Comparison of ENCODE assay signal across 8 mouse cellular contexts in the genomic region with DNA sequence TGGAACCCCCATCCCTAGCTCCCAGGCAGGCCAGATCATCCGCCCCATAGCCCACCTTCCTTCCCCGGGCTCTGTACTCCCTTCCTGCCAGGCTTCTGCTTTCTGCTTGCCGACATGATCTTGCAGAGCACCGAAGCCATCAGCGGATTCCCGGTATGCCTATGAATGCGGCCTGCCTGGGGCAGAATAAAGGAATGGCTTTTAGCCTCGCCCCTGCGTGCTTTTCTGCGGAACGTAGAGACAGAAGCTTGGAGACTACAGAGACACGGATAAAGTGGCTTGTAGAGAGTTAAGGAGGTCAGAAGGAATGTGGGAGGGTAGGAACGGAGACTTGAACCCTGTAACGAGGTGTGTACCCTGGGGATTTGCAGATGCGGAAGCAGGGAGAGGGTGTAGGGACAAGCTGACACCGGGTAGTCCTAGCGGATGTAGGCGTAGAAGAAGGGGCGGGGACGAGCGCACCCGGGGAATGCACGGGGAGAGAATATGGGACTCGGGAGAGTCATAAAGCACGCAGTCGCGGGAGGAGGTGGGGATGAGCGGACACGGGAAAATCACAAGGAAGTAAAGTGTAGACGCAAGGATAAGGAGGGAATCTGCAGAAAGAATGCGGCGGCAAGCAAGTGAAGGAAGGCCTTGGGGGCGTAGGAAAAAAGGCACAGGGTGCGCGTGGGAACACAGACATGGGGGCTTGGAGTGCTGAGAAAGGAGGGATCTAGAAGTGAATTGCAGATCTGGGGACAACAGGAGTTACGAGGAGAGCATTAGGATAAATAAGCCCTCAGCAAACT. TPM values are rescaled to one million over a fixed set of nuclear protein-coding genes. Genes with fewer than 3 reads are reported as not detected.
DNase-seq lines count a peak whose midpoint lies in the region; ATAC-seq and TF ChIP-seq lines count a peak whose summit lies in the region.

No protein-coding gene starts in this region.

- TF ChIP-seq CTCF in E14TG2a.4 (conservative IDR thresholded peaks at IDR 0.05; ENCODE audit: low read length): no peak
- TF ChIP-seq CTCF in stomach, postnatal 0 days (IDR thresholded peaks at IDR 0.05; ENCODE audit: low read depth): no peak; the same call in 1 of the 2 replicates

- no peak for TF ChIP-seq EP300 in stomach, postnatal 0 days (optimal IDR thresholded peaks at IDR 0.05)

- peak overlapping the region; percentile 39 for H3K9ac ChIP-seq in forebrain, embryonic 12.5 days
- H3K9ac ChIP-seq in heart, embryonic 16.5 days (ENCODE audit: low read length): peak overlapping the region; percentile 78
- peak overlapping the region; percentile 61 for H3K9ac ChIP-seq in liver, embryonic 15.5 days
- peak overlapping the region; percentile 61 for H3K9ac ChIP-seq in neural tube, embryonic 12.5 days
- peak overlapping the region; percentile 71 for H3K9ac ChIP-seq in stomach, postnatal 0 days (ENCODE audit: low read length)

- H3K4me1 ChIP-seq in E14TG2a.4 (replicated peaks; ENCODE audit: low read depth, low read length): peaks cover 72% of the 10 kb centered on the region
- H3K4me1 ChIP-seq in forebrain, embryonic 12.5 days: peaks cover 19% of the 10 kb centered on the region
- H3K4me1 ChIP-seq in heart, embryonic 16.5 days (ENCODE audit: control insufficient read depth, insufficient read depth, low read length): peaks cover 24% of the 10 kb centered on the region
- H3K4me1 ChIP-seq in liver, embryonic 15.5 days (replicated peaks): peaks cover 55% of the 10 kb centered on the region
- peaks cover 19% of the 10 kb centered on the region for H3K4me1 ChIP-seq in neural tube, embryonic 12.5 days
- peaks cover 5% of the 10 kb centered on the region; the same call in 1 of the 2 replicates for H3K4me1 ChIP-seq in stomach, postnatal 0 days (replicated peaks; ENCODE audit: control insufficient read depth, insufficient read depth)

- peak overlapping the region; percentile 84 for H3K4me3 ChIP-seq in E14TG2a.4 (replicated peaks; ENCODE audit: low read length)
- H3K4me3 ChIP-seq in forebrain, embryonic 12.5 days (replicated peaks): peak overlapping the region; percentile 53
- H3K4me3 ChIP-seq in heart, embryonic 16.5 days (ENCODE audit: low read length): peak overlapping the region; percentile 72
- peak overlapping the region; percentile 75 for H3K4me3 ChIP-seq in liver, embryonic 15.5 days (replicated peaks)
- H3K4me3 ChIP-seq in neural tube, embryonic 12.5 days: peak overlapping the region; percentile 44
- peak overlapping the region; percentile 54 for H3K4me3 ChIP-seq in stomach, postnatal 0 days (ENCODE audit: low read depth, low read length)

- no peaks in the 10 kb centered on the region for H3K9me3 ChIP-seq in E14TG2a.4 (ENCODE audit: low read length)
- H3K9me3 ChIP-seq in forebrain, embryonic 12.5 days: no peaks in the 10 kb centered on the region
- H3K9me3 ChIP-seq in heart, embryonic 16.5 days (replicated peaks; ENCODE audit: control insufficient read depth, low read length): no peaks in the 10 kb centered on the region
- H3K9me3 ChIP-seq in liver, embryonic 15.5 days (replicated peaks): no peaks in the 10 kb centered on the region
- no peaks in the 10 kb centered on the region for H3K9me3 ChIP-seq in neural tube, embryonic 12.5 days
- no peaks in the 10 kb centered on the region for H3K9me3 ChIP-seq in stomach, postnatal 0 days (ENCODE audit: control insufficient read depth, low read length)

- peak overlapping the region; percentile 63 for H3K27ac ChIP-seq in forebrain, embryonic 12.5 days
- peak overlapping the region; percentile 100 for H3K27ac ChIP-seq in heart, embryonic 16.5 days (ENCODE audit: low read length)
- H3K27ac ChIP-seq in liver, embryonic 15.5 days (replicated peaks): peak overlapping the region; percentile 91
- peak overlapping the region; percentile 77 for H3K27ac ChIP-seq in neural tube, embryonic 12.5 days
- H3K27ac ChIP-seq in stomach, postnatal 0 days (replicated peaks): peak overlapping the region; percentile 98

- WGBS in forebrain, embryonic 12.5 days: under 1% methylated on average over 36 of the region's 36 CpGs
- WGBS in heart, embryonic 16.5 days: 1% methylated on average over 36 of the region's 36 CpGs
- under 1% methylated on average over 36 of the region's 36 CpGs for WGBS in liver, embryonic 15.5 days (ENCODE audit: insufficient replicate concordance)
- WGBS in neural tube, embryonic 12.5 days: under 1% methylated on average over 36 of the region's 36 CpGs
- under 1% methylated on average over 36 of the region's 36 CpGs for WGBS in stomach, postnatal 0 days

- peak; percentile 84 to 93 for DNase-seq in kidney, postnatal 25 days
- DNase-seq in stomach, postnatal 0 days (ENCODE audit: low spot score): peak; percentile 87

- peaks cover 25% of the 10 kb centered on the region for H3K36me3 ChIP-seq in E14TG2a.4 (ENCODE audit: insufficient read depth, low read length)
- no peaks in the 10 kb centered on the region for H3K36me3 ChIP-seq in forebrain, embryonic 12.5 days (replicated peaks)
- peaks cover 2% of the 10 kb centered on the region; the same call in 1 of the 2 replicates for H3K36me3 ChIP-seq in heart, embryonic 16.5 days (ENCODE audit: control insufficient read depth, insufficient read depth)
- H3K36me3 ChIP-seq in liver, embryonic 15.5 days (replicated peaks): no peaks in the 10 kb centered on the region
- no peaks in the 10 kb centered on the region for H3K36me3 ChIP-seq in neural tube, embryonic 12.5 days
- no peaks in the 10 kb centered on the region for H3K36me3 ChIP-seq in stomach, postnatal 0 days (ENCODE audit: control insufficient read depth, insufficient read depth, low read length)

- ATAC-seq in cerebellum, adult (ENCODE audit: insufficient number of reproducible peaks, low FRiP score, low TSS enrichment): peak; percentile 69; the same call in 1 of the 2 replicates
- ATAC-seq in forebrain, embryonic 12.5 days (ENCODE audit: low FRiP score): peak; percentile 87
- peak; percentile 92 for ATAC-seq in heart, embryonic 16.5 days (replicated peaks; ENCODE audit: extremely low read depth, insufficient read depth, low FRiP score)
- peak; percentile 85 for ATAC-seq in liver, embryonic 15.5 days (ENCODE audit: insufficient read depth)
- ATAC-seq in neural tube, embryonic 12.5 days (ENCODE audit: low FRiP score, low read depth): peak; percentile 84
- peak; percentile 94 for ATAC-seq in stomach, postnatal 0 days (ENCODE audit: low FRiP score, low TSS enrichment)

- peak overlapping the region; percentile 61 for H3K4me2 ChIP-seq in forebrain, embryonic 12.5 days
- peak overlapping the region; percentile 87 for H3K4me2 ChIP-seq in heart, embryonic 16.5 days (ENCODE audit: low read depth, low read length)
- peak overlapping the region; percentile 99 for H3K4me2 ChIP-seq in liver, embryonic 15.5 days
- H3K4me2 ChIP-seq in neural tube, embryonic 12.5 days (replicated peaks): peak overlapping the region; percentile 72
- peak overlapping the region; percentile 69 for H3K4me2 ChIP-seq in stomach, postnatal 0 days (replicated peaks; ENCODE audit: low read depth)

- peaks cover 6% of the 10 kb centered on the region; the same call in 1 of the 2 replicates for H3K27me3 ChIP-seq in E14TG2a.4 (ENCODE audit: insufficient read depth, low read length)
- 0 out of 2 replicates have a peak, but pooled peaks cover 7% of the 10 kb centered on the region for H3K27me3 ChIP-seq in forebrain, embryonic 12.5 days
- H3K27me3 ChIP-seq in heart, embryonic 16.5 days (ENCODE audit: control insufficient read depth, insufficient read depth, low read length): no peaks in the 10 kb centered on the region
- H3K27me3 ChIP-seq in liver, embryonic 15.5 days: no peaks in the 10 kb centered on the region
- no peaks in the 10 kb centered on the region for H3K27me3 ChIP-seq in neural tube, embryonic 12.5 days (replicated peaks)
- H3K27me3 ChIP-seq in stomach, postnatal 0 days (ENCODE audit: control insufficient read depth, insufficient read depth, low read length): no peaks in the 10 kb centered on the region

RNA-seq across cellular contexts. Expression of a gene that starts 0.6 kb away (rescaled TPM):
- 151 and 161 TPM in 2 replicates for polyA plus RNA-seq in forebrain, embryonic 12.5 days (2016; fragmentation: Nextera tagmentation; extraction: Ambion mirVana)
- 803 and 831 TPM in 2 replicates for polyA plus RNA-seq in heart, embryonic 16.5 days (2015; fragmentation: Nextera tagmentation; extraction: Ambion mirVana)
- 283 and 325 TPM in 2 replicates for polyA plus RNA-seq in liver, embryonic 15.5 days (2015; fragmentation: Nextera tagmentation; extraction: Ambion mirVana)
- polyA plus RNA-seq in neural tube, embryonic 12.5 days (2016; fragmentation: Nextera tagmentation; extraction: Ambion mirVana): 166 and 188 TPM in 2 replicates
- 513 and 521 TPM in 2 replicates for polyA plus RNA-seq in stomach, postnatal 0 days (2015; fragmentation: Nextera tagmentation; extraction: Ambion mirVana)

RNA-seq across cellular contexts. Expression of a gene that starts 0.6 kb away (rescaled TPM):
- 0.47 TPM in 1 of 2 replicates, not detected in the other for polyA plus RNA-seq in forebrain, embryonic 12.5 days (2016; fragmentation: Nextera tagmentation; extraction: Ambion mirVana)
- polyA plus RNA-seq in heart, embryonic 16.5 days (2015; fragmentation: Nextera tagmentation; extraction: Ambion mirVana): 0.18 and 0.97 TPM in 2 replicates
- not detected in 2 replicates for polyA plus RNA-seq in liver, embryonic 15.5 days (2015; fragmentation: Nextera tagmentation; extraction: Ambion mirVana)
- 0.49 TPM in 1 of 2 replicates, not detected in the other for polyA plus RNA-seq in neural tube, embryonic 12.5 days (2016; fragmentation: Nextera tagmentation; extraction: Ambion mirVana)
- polyA plus RNA-seq in stomach, postnatal 0 days (2015; fragmentation: Nextera tagmentation; extraction: Ambion mirVana): 0.34 and 0.46 TPM in 2 replicates

RNA-seq across cellular contexts. Expression of a gene that starts 2.7 kb away (rescaled TPM):
- polyA plus RNA-seq in forebrain, embryonic 12.5 days (2016; fragmentation: Nextera tagmentation; extraction: Ambion mirVana): not detected in 2 replicates
- not detected in 2 replicates for polyA plus RNA-seq in heart, embryonic 16.5 days (2015; fragmentation: Nextera tagmentation; extraction: Ambion mirVana)
- not detected in 2 replicates for polyA plus RNA-seq in liver, embryonic 15.5 days (2015; fragmentation: Nextera tagmentation; extraction: Ambion mirVana)
- not detected in 2 replicates for polyA plus RNA-seq in neural tube, embryonic 12.5 days (2016; fragmentation: Nextera tagmentation; extraction: Ambion mirVana)
- not detected in 2 replicates for polyA plus RNA-seq in stomach, postnatal 0 days (2015; fragmentation: Nextera tagmentation; extraction: Ambion mirVana)

RNA-seq across cellular contexts. Expression of a gene that starts 6.4 kb away (rescaled TPM):
- 0.51 TPM in 1 of 2 replicates, not detected in the other for polyA plus RNA-seq in forebrain, embryonic 12.5 days (2016; fragmentation: Nextera tagmentation; extraction: Ambion mirVana)
- 11.6 and 20.9 TPM in 2 replicates for polyA plus RNA-seq in heart, embryonic 16.5 days (2015; fragmentation: Nextera tagmentation; extraction: Ambion mirVana)
- 17.0 and 17.5 TPM in 2 replicates for polyA plus RNA-seq in liver, embryonic 15.5 days (2015; fragmentation: Nextera tagmentation; extraction: Ambion mirVana)
- 0.28 TPM in 1 of 2 replicates, not detected in the other for polyA plus RNA-seq in neural tube, embryonic 12.5 days (2016; fragmentation: Nextera tagmentation; extraction: Ambion mirVana)
- 0.62 and 0.79 TPM in 2 replicates for polyA plus RNA-seq in stomach, postnatal 0 days (2015; fragmentation: Nextera tagmentation; extraction: Ambion mirVana)

RNA-seq across cellular contexts. Expression of a gene that starts 15.9 kb away (rescaled TPM):
- polyA plus RNA-seq in forebrain, embryonic 12.5 days (2016; fragmentation: Nextera tagmentation; extraction: Ambion mirVana): not detected in 2 replicates
- not detected in 2 replicates for polyA plus RNA-seq in heart, embryonic 16.5 days (2015; fragmentation: Nextera tagmentation; extraction: Ambion mirVana)
- not detected in 2 replicates for polyA plus RNA-seq in liver, embryonic 15.5 days (2015; fragmentation: Nextera tagmentation; extraction: Ambion mirVana)
- polyA plus RNA-seq in neural tube, embryonic 12.5 days (2016; fragmentation: Nextera tagmentation; extraction: Ambion mirVana): not detected in 2 replicates
- polyA plus RNA-seq in stomach, postnatal 0 days (2015; fragmentation: Nextera tagmentation; extraction: Ambion mirVana): 0.11 and 0.23 TPM in 2 replicates

Comparison
In these comparisons a context has a peak if more than half of its experiments do, and no peak if none do; other contexts are left out.
1. Peak in every context shown above with its lines: DNase-seq, ATAC-seq, H3K4me3 ChIP-seq and H3K27ac ChIP-seq.